Mouse (Mus musculus) kidney, adult 2 months (tissue): Measurements from ENCODE around the gene Cabin1. TPM values are rescaled to one million over a fixed set of nuclear protein-coding genes. Genes with fewer than 3 reads are reported as not detected.

Experiments used
- DNase-seq: peaks from one replicate; pipeline ENCODE4 v3.0.0; 2021
- H3K27ac ChIP-seq: fragments of 200-500 bp; 2 replicates; pipeline ENCODE4 v1.5.1; 2012; ENCODE audit warnings: low read depth, low read length, control low read depth, inconsistent platforms; ENCODE audit not compliant: insufficient read depth
- H3K27me3 ChIP-seq: fragments of 200-500 bp; replicated peaks from 2 replicates; pipeline ENCODE4 v1.6.1; 2012; ENCODE audit warnings: mild to moderate bottlenecking, moderate library complexity, low read length, inconsistent platforms; ENCODE audit not compliant: control insufficient read depth, insufficient read depth
- H3K36me3 ChIP-seq: fragments of 200-500 bp; 2 replicates; pipeline ENCODE4 v1.6.1; 2012; ENCODE audit warnings: mild to moderate bottlenecking, moderate library complexity, low read length, inconsistent platforms; ENCODE audit not compliant: control insufficient read depth, insufficient read depth
- H3K4me1 ChIP-seq: fragments of 200-500 bp; 2 replicates; pipeline ENCODE4 v1.6.1; 2011; ENCODE audit warnings: low read length; ENCODE audit not compliant: control insufficient read depth, insufficient read depth
- H3K4me3 ChIP-seq: fragments of 200-500 bp; 2 replicates; pipeline ENCODE4 v1.5.1; 2011; ENCODE audit warnings: mild to moderate bottlenecking, low read depth, low read length, control low read depth; ENCODE audit not compliant: insufficient read depth
- CTCF ChIP-seq: fragments of 200-500 bp; conservative IDR thresholded peaks from 2 replicates; pipeline ENCODE4 v1.5.1; 2011; ENCODE audit warnings: low read depth, mild to moderate bottlenecking, control low read depth, low read length, moderate library complexity, mixed read lengths; ENCODE audit not compliant: insufficient read depth, insufficient read length
- POLR2A ChIP-seq: fragments of 200-500 bp; IDR thresholded peaks from one replicate; pipeline ENCODE4 v1.6.1; 2011; ENCODE audit warnings: low read depth, low read length, control low read depth
- WGBS: fragments of 180-500 bp; shearing (Covaris S2); methylation state at CpG from one replicate; pipeline ENCODE4 v1.1.7; 2018; 5-methylcytosine and 5-hydroxymethylcytosine counted together
- polyA plus RNA-seq: library from polyadenylated mRNA; depleted of rRNA; stranded (reverse); fragments of >200 nt; gene quantifications from 2 replicates; pipeline ENCODE4 v1.2.3, GENCODE M21; 2012

The Cabin1 gene
- polyA plus RNA-seq, 1 experiment, result 24.6 TPM

DNA sequence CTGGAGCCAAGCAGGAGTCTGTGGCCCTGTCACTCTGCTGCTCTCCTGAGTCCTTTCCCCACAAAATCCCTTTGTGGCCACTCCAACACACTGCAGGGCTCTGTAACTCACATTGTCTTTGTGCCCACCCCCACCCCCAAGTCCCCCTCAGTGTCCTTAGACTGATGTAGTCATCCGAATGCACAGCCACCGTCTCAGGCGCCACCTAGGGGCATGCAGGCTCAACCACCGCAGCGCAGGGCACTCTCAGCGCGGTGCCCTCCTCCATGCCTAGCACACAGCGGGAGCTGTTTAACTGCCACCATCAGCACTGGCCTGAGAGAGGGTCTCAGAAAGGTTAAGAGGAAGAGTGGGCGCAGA lies 55.5 kb downstream of the Cabin1 start:
- 49% methylated on average over 9 of the region's 9 CpGs for WGBS
- H3K36me3 ChIP-seq, result no peaks in the 10 kb centered on the region
- H3K27ac ChIP-seq, result no peak overlapping the region; the same call in 1 of the 2 replicates
- H3K4me3 ChIP-seq, result no peak overlapping the region
- H3K4me1 ChIP-seq, result peaks cover 12% of the 10 kb centered on the region; the same call in 1 of the 2 replicates
- no peaks in the 10 kb centered on the region for H3K27me3 ChIP-seq
- peak; percentile 56 for TF ChIP-seq CTCF
- no peak for TF ChIP-seq POLR2A
- peak; percentile 24 for DNase-seq

DNA sequence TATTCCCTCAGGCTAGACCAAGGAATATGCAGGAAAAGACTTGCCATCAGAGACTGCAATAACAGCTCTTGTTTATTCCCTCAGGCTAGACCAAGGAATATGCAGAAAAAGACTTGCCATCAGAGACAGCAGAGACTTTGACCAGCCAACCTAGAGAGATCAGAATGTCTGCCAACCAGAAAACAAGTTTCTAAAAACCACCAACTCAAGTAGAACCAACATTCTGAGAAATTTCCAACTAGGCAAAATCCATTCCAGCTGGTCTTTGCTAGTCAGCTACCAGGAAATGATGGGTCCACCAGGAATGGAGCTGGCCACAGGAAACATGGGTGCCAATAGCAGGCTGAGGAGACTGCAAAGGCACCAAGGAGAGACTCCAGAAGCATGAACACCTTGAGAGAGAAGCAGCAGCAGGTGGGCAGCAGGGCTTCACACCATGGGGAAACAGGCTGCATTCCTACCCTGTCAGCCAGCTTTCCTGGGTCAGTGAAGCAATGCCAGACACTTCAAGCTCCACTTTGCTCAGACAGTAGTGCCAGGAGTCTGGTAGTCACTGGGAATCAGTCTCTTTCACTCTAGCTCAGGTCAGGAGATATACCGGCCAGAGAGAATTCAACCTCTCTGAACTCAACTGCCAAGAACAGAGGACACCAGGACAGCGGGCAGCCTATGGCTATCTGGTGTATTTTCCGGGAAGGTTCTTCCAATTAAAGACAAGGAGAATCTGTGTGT lies 56.1 kb downstream of the Cabin1 start:
- TF ChIP-seq POLR2A (no peak), CTCF (no peak)
- Histone ChIP-seq H3K27ac (peak overlapping the region; percentile 52), H3K27me3 (no peaks in the 10 kb centered on the region), H3K4me1 (peaks cover 12% of the 10 kb centered on the region; the same call in 1 of the 2 replicates), H3K36me3 (no peaks in the 10 kb centered on the region), H3K4me3 (no peak overlapping the region)
- DNase-seq, result peak; percentile 67
- WGBS, result 73% methylated on average over 3 of the region's 3 CpGs

DNA sequence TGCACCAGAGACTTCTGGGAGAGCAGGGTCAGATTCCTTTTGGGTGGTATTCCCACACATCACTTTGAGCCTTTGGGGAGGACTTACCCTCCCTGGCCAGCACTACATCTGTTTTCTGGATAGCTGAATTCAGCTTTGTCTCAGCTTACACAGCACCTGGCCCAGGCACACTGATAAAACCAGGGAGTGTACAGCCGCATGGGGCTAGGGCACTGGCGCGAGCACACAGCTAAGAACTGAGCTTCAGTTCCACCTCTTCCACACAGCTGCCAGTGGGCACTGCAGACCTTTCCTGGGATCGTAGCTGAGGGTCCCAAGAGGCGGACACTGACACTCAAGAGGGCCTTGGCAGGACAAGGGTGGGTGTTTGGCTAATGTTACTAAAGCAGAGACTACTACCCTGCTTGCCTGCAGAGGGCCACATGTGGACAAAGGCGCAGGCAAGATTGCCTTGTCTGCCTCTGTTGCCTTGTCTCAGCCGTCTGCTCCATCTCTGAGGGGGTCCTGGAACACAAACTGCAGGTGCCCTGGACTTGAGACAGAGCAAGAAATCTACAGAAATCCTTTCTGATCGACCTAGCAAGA lies 57.4 kb downstream of the Cabin1 start:
- H3K36me3 ChIP-seq, result no peaks in the 10 kb centered on the region
- 87% methylated on average over 8 of the region's 8 CpGs for WGBS
- no peak overlapping the region for H3K4me3 ChIP-seq
- no peaks in the 10 kb centered on the region for H3K27me3 ChIP-seq
- no peak for TF ChIP-seq CTCF
- TF ChIP-seq POLR2A, result no peak
- peaks cover 12% of the 10 kb centered on the region; the same call in 1 of the 2 replicates for H3K4me1 ChIP-seq
- H3K27ac ChIP-seq, result no peak overlapping the region
- no peak for DNase-seq

DNA sequence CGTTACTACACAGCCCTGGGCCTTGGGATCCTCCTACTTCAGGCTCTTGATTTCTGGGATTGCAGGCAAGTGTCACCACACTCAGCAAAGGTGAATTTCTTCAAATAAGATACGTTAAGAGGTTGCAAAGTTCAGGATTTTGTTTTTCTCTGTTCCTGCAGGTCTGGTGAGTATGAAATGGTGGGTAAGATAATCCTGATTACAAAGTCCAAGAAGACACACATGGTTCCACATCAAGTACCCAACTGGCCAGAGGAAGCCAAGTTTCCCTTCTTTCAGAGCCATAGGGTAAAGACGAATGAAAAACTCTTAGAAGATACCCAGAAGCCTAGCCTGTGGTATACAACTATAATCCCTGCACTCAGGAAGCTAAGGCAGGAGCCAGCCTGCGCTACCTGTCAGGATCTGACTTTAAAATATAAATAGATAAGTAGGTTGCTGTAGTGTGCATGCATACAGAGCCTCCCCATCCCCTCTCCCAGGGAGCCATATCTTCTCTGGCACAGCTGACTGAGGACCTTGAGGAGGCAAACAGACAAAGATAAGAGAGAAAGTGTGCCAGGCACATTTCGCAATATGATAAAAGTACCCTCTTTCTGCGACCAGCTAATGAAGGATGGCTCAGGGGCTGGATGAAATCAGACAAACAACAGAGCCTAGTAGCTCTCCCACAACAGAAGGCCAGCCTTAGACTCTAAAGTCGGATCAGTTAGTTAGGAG lies 58.3 kb downstream of the Cabin1 start:
- Histone ChIP-seq H3K27ac (peak overlapping the region; percentile 8; the same call in 1 of the 2 replicates), H3K27me3 (no peaks in the 10 kb centered on the region), H3K4me3 (no peak overlapping the region), H3K4me1 (peaks cover 12% of the 10 kb centered on the region; the same call in 1 of the 2 replicates), H3K36me3 (no peaks in the 10 kb centered on the region)
- DNase-seq, result peak; percentile 63
- no peak for TF ChIP-seq POLR2A
- no peak for TF ChIP-seq CTCF
- 73% methylated on average over 7 of the region's 7 CpGs for WGBS

DNA sequence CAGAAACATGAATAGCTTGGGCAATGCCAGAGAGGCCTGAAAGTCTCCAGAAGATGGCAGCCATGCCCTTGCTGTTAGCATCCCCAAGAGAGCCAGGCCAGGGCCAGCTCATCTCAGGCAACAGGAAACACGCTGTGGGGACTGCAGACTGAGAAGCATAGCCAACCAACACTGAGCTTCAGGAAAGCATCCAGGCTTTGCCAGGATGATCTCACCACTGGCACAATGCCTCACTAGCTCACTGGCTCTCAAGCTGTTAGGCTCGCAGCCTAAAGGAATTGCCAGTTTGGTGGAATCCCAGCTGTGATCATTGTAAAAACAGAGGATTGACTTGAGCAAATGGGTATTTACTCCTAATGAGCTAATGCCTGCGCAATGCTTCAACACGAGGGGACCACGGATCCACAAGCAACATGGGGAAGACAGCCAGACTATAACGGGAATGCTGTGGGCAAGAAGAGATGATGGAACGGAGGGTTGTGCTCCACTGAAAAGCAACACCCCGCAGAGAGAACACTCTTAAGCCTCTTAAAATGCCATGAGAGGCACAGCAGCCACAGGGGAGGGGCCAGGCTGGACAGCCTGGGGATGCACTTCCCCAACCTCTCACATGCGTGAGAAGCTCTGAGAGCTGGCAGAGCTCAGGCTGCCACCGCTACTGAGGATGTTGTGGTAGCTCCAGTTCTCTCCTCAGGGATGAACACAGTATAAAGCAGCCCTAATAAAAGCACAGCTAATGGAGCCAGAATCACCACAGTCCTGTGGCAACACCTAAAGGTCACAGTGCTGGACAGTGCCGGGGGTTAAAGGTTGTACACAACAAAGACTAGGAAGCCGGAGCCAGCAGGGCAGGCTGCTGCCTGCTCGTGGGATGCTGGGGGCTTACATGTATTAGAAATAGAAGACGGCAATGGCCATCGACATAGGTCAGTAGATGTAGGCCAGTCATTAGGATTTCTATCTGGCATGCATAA lies 59.6 kb downstream of the Cabin1 start:
- no peak overlapping the region for H3K27ac ChIP-seq
- peaks cover 12% of the 10 kb centered on the region; the same call in 1 of the 2 replicates for H3K4me1 ChIP-seq
- no peaks in the 10 kb centered on the region for H3K27me3 ChIP-seq
- no peak overlapping the region for H3K4me3 ChIP-seq
- DNase-seq, result peak; percentile 69
- WGBS, result 70% methylated on average over 15 of the region's 15 CpGs
- TF ChIP-seq POLR2A (no peak), CTCF (no peak)
- H3K36me3 ChIP-seq, result no peaks in the 10 kb centered on the region; the same call in 1 of the 2 replicates

DNA sequence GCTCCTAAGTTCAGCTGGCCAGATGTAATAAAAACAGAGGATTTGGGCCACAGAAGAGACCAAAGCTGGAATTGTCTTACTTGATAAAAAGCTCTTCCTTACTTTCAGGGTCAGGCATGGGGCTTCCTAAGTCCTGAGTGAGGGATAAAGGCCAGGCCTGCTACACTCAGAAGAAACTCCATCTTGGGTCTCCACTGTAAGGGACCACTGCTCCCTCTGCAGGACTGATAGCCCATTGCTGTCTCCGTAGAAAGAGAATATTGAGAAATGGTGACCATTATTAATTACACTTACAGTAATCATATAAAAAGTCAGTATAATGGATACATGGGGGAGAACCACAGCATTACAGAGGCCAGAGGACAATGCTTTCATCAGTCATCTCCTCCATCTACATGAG lies 60.6 kb downstream of the Cabin1 start:
- no peak for DNase-seq
- TF ChIP-seq CTCF (peak; percentile 34; the same call in 1 of the 2 replicates), POLR2A (no peak)
- H3K27me3 ChIP-seq, result no peaks in the 10 kb centered on the region
- peaks cover 12% of the 10 kb centered on the region; the same call in 1 of the 2 replicates for H3K4me1 ChIP-seq
- 70% methylated on average over 1 of the region's 1 CpGs for WGBS
- H3K36me3 ChIP-seq, result no peaks in the 10 kb centered on the region; the same call in 1 of the 2 replicates
- no peak overlapping the region for H3K4me3 ChIP-seq
- H3K27ac ChIP-seq, result no peak overlapping the region
